Mouse (Mus musculus): ENCODE measurements around the gene Slc9a3r2.

Gene Slc9a3r2

DNA sequence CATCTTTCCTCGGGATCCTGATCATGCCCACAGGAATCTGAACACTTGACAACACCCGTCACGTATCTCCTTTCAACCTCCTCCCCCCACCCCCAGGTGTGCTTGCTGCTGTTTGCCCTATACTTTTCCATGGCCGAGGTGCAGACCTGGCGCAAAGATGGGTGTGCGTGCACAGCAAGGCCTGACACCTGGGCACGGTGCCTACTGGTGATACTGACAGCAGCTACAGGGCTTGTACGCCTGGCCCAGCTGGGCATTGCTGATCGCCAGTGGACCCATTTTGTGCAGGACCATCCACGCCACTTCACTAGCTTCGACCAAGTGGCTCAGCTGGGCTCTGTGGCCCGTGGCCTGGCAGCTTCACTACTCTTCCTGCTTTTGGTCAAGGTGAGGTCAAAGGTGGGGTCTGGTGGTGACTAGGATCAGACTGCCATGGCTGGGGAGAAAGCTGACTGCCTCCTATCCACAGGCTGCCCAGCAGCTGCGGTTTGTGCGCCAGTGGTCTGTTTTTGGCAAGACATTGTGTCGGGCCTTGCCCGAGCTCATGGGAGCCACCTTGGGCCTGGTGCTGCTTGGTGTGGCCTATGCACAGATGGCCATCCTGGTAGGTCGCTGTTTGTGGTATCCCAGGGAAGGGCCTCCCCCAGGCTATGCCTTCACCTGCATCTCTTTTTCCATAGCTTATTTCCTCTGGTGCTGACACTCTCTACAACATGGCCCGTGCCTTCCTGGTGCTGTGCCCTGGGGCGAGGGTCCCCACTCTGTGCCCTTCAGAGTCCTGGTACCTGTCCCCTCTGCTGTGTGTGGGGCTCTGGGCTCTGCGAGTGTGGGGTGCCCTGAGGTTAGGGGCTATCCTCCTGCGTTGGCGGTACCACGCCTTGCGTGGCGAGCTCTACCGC is 55.9 kb downstream of the Slc9a3r2 start:
- DNase-seq (ENCODE audit: low spot score in 2 of 2): no peak

DNA sequence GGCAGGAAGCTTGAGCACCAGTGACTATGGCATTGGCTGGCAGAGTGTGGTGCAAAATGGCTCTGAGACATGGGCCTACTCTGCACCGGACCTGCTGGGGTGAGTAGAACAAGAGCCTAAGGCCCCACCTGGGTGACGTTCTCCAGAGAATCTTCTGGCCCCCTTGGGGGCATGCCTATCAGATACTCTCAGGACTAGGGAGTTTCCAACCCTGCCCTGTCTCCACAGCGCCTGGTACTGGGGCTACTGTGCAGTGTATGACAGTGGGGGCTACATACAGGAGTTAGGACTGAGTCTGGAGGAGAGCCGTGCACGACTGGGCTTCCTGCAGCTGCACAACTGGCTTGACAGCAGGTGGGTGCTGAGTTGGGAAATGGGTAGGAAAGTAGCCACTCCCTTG is 56.9 kb downstream of the Slc9a3r2 start:
- DNase-seq (ENCODE audit: low spot score in 2 of 2): no peak

DNA sequence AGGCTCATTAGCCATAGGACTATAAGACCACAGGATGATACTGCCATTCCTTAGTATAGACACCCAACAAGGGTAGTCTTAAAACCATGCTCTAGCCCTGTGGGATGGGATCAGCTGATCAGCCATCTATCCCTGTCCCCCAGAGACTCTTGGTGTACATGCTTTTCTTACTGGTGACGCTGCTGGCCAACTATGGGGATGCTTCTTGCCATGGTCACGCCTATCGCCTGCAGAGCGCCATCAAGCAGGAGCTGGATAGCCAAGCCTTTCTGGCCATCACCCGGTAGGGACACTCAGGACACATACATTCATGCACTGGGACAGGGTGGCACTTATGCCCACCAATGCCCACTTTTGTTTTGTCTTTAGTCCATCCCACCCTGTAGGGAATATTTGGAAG is 58.4 kb downstream of the Slc9a3r2 start:
- DNase-seq (ENCODE audit: low spot score in 2 of 2): no peak

DNA sequence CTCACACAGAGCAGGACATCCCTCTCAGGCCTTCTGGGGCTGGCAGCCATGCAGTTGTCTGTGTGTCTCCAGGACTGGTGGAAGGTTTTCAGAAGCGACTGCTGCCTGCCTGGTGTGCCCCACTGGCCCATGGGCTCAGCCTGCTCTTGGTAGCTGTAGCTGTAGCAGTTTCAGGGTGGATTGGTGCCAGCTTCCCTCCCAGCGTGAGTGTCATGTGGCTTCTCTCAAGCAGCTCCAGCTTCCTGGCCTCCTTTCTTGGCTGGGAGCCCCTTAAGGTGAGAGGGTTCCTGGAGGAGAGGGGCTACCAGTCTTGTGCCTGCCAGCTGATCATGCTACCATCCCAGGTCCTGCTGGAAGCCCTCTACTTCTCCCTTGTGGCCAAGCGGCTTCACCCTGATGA is 59.2 kb downstream of the Slc9a3r2 start:
- no peak for DNase-seq (ENCODE audit: low spot score in 2 of 2)
